Mouse (Mus musculus): ENCODE data around the gene Casq2.

Gene Casq2

GRCm38 (mm10) chr3:102081862-102082261, 4.4 kb upstream of the Casq2 start:
- no peak for DNase-seq (ENCODE audit: low read depth in 2 of 2, low spot score in 2 of 2)

GRCm38 (mm10) chr3:102083589-102084230, 2.5 kb upstream of the Casq2 start:
- no peak for DNase-seq (ENCODE audit: low read depth in 2 of 2, low spot score in 2 of 2)

GRCm38 (mm10) chr3:102084833-102085491, 1.3 kb upstream of the Casq2 start:
- DNase-seq (ENCODE audit: low read depth in 2 of 2, low spot score in 2 of 2) = no peak

DNA sequence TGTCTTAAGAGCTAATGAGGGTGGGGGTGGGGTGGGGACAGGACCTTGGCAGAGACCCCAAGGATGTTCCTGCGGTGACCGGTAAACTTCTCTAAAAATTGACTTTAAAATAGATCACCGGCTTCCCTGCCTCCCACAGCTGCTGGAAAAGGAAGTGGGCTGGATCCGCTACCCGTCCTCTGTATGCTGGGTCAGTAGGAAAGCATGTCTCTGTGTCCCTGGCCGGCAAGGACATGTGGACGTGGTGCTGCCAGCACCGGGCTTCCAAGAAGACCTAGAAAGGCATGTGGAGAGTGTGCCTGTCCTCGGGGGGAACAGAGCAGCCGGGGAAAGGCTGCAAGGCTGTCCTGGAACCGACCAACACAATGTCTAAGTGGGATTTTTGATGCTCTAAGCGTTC, 496 bp upstream of the Casq2 start:
- DNase-seq (ENCODE audit: low read depth in 2 of 2, low spot score in 2 of 2) = no peak

DNA sequence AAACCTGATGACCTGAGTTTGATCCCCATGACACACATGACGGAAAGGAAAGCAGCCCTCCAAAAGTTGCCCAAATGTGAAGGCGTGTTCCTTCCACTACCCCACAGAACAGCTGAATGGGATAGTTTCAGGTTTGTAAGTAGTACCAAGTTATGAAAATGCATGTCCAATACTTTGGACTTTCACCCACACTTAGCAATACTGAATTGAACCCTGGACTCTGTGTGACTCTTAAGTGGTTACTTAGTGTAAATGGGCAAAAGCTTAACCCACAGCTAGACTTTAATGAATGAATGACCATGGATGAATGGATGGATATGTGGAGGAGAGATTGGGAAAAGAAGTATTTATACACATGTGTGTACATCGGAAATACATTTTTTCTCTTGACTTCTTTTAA, 8.6 kb downstream of the Casq2 start:
- DNase-seq (ENCODE audit: low read depth in 2 of 2, low spot score in 2 of 2) = no peak

GRCm38 (mm10) chr3:102095412-102095811, 9.2 kb downstream of the Casq2 start:
- DNase-seq (ENCODE audit: low read depth in 2 of 2, low spot score in 2 of 2) = no peak

- no peak for DNase-seq (ENCODE audit: low read depth in 2 of 2, low spot score in 2 of 2)
Measured at GRCm38 (mm10) chr3:102096366-102096765, 10.2 kb downstream of the Casq2 start.

- no peak for DNase-seq (ENCODE audit: low read depth in 2 of 2, low spot score in 2 of 2)
Measured at GRCm38 (mm10) chr3:102096976-102097375, 10.8 kb downstream of the Casq2 start.

DNA sequence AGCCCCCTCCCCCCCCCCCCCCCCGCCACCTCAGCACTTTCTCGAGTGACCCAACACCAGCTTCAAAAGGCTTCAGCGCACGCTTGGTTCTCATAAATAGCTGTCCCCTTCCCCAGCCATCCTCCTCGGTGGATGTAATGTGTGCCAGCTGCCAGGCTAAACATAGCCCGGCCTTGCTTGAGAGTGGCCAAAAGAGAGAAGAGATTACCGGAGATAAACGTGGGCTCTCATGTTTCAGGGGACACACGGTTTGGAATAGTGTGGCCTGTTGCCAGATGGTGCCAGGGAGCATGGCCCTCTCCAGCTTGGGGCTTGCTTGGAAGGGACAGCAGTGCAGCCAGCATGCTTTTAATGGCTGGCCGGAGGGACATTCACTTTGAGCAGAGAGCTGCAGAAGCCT, 13.0 kb downstream of the Casq2 start:
- DNase-seq (ENCODE audit: low read depth in 2 of 2, low spot score in 2 of 2) = no peak

DNA sequence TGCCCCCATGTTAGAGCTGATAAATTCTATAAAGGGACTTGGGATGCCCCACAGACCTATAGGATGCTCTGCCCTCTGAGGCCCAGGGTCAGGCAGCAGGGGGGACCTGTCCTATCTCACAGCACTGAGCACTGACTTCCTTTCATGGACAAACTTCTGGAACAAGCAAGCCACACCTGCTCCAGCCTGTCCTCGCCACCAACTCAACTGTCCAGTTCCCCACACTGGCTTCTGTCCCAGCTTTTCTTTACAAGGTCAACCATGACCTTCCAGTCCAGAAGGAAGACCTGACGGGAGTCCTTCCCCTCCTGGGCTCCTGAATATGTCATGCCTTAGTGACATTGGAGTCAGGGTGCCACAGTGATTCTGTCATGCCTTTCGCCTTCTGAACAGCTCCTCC, 13.6 kb downstream of the Casq2 start:
- no peak for DNase-seq (ENCODE audit: low read depth in 2 of 2, low spot score in 2 of 2)

DNA sequence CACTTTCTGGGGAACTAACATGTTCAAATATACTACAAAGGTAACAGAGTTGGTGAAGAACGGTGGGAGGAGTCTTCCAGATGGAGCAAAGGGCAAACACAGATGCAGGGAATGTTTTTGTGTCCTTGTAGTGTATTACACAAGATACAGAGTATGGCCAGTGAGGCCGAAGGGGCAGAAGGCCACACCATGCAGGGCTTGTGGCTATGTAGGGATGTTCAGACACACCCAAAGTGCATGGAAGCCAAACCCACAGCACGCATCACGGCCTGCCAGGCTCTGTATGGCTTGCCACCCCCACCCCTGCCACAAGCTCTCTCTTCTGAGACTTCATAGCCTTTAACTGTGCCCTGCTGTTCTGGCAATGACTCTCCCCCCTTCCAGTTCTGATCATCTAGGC, 15.2 kb downstream of the Casq2 start:
- no peak for DNase-seq (ENCODE audit: low read depth in 2 of 2, low spot score in 2 of 2)

DNA sequence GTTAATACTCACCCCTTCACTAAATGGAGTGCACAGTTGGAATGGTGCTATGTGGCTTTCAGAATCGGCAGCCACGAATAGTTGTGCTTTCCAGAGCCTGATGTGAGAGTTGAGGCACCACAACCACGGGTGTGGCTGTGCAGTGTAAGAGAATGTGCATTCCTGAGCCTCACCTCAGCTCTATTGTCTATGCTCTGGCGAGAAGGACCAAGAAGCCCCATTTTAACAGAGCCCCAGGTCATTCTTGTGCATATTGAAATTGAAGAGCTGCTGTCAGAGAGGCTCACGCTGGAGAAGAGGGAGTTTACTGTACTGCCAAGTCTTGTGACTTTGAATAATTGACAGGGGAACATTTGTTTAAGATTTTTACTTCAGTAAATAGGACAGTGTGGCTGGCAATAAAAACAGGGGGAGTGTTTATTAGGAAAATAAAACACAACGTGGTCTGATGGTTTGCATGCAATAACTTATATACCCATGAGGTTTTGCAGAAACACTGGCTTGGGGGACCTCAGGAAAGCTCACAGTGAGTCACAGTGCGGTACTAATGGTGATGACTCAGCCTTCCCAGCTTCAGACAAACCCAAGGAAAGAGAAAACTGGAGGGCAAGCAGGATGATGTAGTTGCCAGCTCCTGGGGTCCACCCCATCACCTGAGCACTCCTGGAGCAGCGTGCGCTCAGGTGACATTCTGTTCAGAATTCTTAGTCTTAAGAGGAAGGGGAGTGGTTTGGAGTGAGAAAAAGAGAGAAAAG, 17.8 kb downstream of the Casq2 start:
- no peak for DNase-seq (ENCODE audit: low read depth in 2 of 2, low spot score in 2 of 2)

- no peak for DNase-seq (ENCODE audit: low read depth in 2 of 2, low spot score in 2 of 2)
Measured at GRCm38 (mm10) chr3:102108201-102108600, 22.0 kb downstream of the Casq2 start.

- DNase-seq (ENCODE audit: low read depth in 2 of 2, low spot score in 2 of 2) = no peak
Measured at GRCm38 (mm10) chr3:102111979-102112599, 25.9 kb downstream of the Casq2 start.

DNA sequence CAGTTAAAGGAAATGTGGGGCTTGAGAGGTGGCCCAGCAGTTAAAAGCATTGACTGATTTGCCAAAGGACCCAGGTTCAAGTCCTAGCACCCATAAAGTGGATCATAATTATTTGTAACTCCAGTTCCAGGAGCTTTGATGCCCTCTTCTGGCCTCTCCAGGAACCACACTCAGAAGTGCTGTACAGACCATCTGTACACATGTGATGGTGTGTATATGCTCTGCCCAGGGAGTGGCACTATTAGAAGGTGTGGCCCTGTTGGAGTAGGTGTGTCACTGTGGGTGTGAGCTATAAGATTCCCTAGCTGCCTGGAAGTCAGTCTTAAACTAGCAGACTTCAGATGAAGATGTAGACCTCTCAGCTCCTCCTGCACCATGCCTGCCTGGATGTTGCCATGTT, 34.7 kb downstream of the Casq2 start:
- DNase-seq (ENCODE audit: low read depth in 2 of 2, low spot score in 2 of 2) = no peak

DNA sequence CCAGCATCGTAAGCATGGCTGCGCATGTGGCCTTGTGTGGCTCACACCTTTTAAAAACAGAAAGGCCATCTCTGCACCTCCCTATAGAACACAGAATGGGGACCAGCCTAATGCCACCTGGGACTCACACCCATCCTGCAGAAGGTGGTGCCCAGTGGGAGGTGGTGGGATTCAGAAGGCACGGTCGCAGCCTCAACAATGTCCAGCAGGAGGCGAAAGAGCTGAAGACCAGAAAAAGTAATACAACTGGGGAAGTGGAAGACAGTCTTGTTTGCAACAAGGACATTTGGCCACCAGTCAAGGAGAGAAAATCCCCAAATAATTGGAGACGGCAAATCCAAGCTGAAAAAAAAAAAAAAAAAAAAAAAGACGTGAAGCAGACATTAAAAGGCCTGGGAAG, 35.8 kb downstream of the Casq2 start:
- no peak for DNase-seq (ENCODE audit: low read depth in 2 of 2, low spot score in 2 of 2)

GRCm38 (mm10) chr3:102123654-102124053, 37.4 kb downstream of the Casq2 start:
- no peak for DNase-seq (ENCODE audit: low read depth in 2 of 2, low spot score in 2 of 2)

DNA sequence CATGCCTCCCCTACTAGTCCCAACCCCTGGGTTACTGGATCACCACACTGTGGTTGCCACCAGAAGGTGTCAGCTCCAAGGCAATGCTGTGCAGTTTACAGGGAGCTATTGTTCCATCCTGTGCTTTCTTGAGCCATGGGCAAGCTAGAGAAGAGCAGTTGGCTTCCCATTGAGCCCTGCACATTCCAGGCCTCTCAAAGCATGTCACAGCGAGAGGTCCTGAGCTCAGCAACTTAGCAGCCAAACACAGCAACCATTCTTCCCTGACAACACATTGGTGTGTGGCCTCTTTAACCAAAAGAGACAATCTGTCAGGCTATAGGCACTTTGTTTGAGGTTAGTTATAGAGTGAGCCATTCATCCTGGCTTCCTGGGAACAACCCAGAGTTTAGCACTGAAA, 39.3 kb downstream of the Casq2 start:
- DNase-seq (ENCODE audit: low read depth in 2 of 2, low spot score in 2 of 2) = no peak

- no peak for DNase-seq (ENCODE audit: low read depth in 2 of 2, low spot score in 2 of 2)
Measured at GRCm38 (mm10) chr3:102127114-102127513, 40.9 kb downstream of the Casq2 start.

GRCm38 (mm10) chr3:102128242-102128641, 42.0 kb downstream of the Casq2 start:
- DNase-seq (ENCODE audit: low read depth in 2 of 2, low spot score in 2 of 2) = no peak

DNA sequence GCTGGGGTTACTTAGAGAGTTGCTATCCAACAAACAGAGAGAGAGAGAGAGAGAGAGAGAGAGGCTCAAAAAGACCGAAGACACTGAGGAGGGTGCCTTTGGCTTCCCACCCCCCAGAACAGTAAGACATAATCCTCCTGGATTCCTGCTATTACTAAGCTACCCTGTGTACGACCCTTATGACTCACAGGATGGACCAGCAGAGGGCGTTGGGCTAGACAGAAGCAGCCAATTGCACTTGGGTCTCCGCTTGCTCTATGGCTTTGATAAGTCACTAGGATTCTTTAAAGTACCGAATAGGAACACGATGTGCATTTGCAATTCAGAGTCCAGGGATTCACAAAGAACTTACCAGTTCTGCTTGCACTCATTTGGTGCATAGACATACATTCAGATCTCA, 44.3 kb downstream of the Casq2 start:
- DNase-seq (ENCODE audit: low read depth in 2 of 2, low spot score in 2 of 2) = no peak

Measured in CD8-positive naive resting alpha-beta T cell, adult 2 months (primary cell).